Mouse (Mus musculus): ENCODE data around the gene Clca4a.
A peak's percentile ranks its signal among the peaks of the same experiment; 100 is the strongest.
"Not testable (repeated sequence)": the region's sequence is repeated elsewhere in the genome, so short reads cannot be mapped to it uniquely, and the experiment has no call there.

The Clca4a gene

GRCm38 (mm10) chr3:144974945-144975344 is at the start of gene Clca4a:
Gene Clca4a, minus strand, starts transcription at chr3:144975045.
- no peak for DNase-seq (ENCODE audit: low read depth)

- DNase-seq (ENCODE audit: low read depth) = no peak
Measured at GRCm38 (mm10) chr3:145017807-145018206, 43.0 kb upstream of the Clca4a start.

- DNase-seq (ENCODE audit: low read depth) = peak; percentile 36
Measured at GRCm38 (mm10) chr3:145004422-145004821, 29.6 kb upstream of the Clca4a start.

- no peak for DNase-seq (ENCODE audit: low read depth)
Measured at GRCm38 (mm10) chr3:145000912-145001311, 26.1 kb upstream of the Clca4a start.

GRCm38 (mm10) chr3:144993055-144993454 is 18.2 kb upstream of the Clca4a start:
- DNase-seq (ENCODE audit: low read depth) = no peak

- no peak for DNase-seq (ENCODE audit: low read depth)
Measured at GRCm38 (mm10) chr3:144992618-144993017, 17.8 kb upstream of the Clca4a start.

- no peak for DNase-seq (ENCODE audit: low read depth)
Measured at GRCm38 (mm10) chr3:144985890-144986289, 11.0 kb upstream of the Clca4a start.

DNA sequence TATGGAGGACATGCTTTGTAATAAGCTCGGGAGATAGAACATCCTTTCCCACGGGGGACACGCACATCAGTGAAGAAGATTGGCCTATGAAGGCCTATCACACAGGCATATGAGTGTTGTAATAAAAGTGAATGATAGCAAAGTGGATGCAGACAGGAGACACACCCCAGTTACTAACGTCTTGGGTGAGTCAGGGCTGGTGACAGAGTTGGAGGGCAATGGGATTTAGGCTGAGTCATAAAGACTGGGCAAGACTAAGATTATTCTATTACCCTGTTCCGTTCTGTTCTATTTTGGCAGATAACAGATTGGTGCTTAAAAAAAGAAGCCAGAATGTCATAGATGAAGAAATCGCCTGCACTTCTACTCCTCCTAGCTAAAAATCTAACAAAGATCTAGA is 5.7 kb upstream of the Clca4a start:
- no peak for DNase-seq (ENCODE audit: low read depth)

DNA sequence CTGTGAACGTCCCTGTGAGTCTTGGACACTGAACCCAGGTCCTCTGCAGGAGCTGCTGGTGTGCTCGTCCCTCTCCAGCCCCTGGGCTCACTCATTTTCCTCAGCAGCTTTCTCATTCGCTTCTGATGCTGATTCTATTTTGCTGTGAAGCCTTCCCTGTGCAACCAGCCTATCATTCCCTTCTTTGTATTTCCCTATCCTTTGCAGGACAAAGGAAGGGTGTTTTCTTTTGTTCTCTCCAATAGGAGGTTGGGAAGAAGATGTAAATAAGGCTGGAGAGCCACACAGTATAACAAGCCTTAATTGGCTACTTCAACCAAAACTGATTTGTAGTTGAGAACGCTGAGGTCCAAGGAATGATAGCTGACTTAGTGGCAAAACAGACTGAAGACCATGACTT is 2.8 kb upstream of the Clca4a start:
- no peak for DNase-seq (ENCODE audit: low read depth)

GRCm38 (mm10) chr3:144976091-144976490 is 1.2 kb upstream of the Clca4a start:
- DNase-seq (ENCODE audit: low read depth) = no peak

- DNase-seq (ENCODE audit: low read depth) = no peak
Measured at GRCm38 (mm10) chr3:144971553-144972270, 3.1 kb downstream of the Clca4a start.

DNA sequence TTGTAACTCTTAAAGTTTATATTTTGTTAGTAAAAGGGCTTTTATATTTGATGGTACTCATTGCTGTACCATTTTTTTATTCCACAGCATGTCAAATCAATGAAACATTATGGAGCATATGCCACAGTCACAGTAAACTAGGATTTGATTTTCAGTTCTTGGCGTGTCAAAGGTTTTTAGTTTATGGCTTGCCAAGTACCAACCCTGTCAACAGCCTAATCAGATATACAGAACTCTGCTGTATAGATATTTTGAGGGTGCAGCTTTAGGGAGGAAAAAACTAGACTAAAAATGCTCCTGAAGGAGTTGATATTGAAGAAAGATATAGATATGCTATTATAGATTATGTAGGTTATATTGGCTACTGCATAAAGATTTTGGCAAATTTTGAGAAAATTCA is 5.1 kb downstream of the Clca4a start:
- no peak for DNase-seq (ENCODE audit: low read depth)

DNA sequence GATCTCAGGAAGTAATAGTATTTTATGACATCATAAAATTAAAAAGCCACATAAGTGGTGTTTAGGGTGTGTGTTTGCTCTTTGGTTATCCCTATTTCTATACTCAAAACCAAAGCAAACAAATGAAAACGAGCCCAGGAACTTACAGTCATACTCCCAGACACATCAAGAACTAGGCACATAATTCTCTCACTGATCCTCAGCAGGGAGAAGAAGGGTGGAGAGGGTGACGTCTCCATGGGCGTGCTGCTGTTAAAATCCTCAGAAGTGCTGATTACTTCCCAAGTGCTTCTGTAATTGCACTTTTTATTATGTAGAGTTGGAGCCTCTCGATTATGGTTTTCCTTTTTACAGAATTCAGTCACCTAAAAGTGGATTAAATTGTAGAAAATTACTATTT is 8.8 kb downstream of the Clca4a start:
- no peak for DNase-seq (ENCODE audit: low read depth)

- DNase-seq (ENCODE audit: low read depth) = no peak
Measured at GRCm38 (mm10) chr3:144950829-144951228, 24.0 kb downstream of the Clca4a start.

DNA sequence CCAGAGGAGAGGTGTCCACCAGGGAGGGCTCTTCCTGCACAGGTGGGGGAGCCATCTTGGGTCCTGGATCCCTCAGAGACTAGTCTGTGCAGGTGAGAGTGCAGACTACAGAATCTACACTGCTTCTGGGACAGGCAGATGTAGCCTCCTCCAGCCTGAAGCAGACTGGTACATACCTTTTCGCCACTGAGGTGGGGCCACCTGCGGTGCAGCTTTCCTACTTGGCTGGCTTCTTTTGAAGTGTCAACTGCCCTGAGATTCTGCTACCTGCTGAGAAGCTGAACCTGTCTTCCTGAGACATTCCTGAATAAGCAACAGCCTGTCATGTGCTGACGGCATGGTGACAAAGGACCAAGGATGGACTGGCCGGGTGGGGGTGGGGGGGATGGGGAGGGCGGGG is 27.5 kb downstream of the Clca4a start:
- not testable (repeated sequence) for DNase-seq (ENCODE audit: low read depth)

DNA sequence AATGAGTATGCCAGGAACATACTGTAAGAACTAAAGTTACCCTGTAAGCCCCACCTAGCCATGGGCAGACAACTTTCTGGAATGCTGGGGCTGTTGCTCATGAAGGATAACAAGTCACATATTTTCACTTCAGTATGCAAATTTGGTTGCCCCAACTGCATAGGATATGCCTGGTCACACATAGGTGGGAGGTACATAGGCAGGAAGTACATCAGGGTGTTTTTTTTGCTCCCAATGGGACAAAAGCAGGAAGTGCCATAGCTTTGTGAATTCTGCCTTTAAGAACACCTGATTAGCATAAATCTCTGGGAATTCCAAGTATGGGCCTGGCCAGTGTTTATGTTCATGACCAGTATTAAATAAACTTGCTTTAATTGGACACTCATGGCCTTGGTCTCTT is 41.2 kb downstream of the Clca4a start:
- not testable (repeated sequence) for DNase-seq (ENCODE audit: low read depth)

DNA sequence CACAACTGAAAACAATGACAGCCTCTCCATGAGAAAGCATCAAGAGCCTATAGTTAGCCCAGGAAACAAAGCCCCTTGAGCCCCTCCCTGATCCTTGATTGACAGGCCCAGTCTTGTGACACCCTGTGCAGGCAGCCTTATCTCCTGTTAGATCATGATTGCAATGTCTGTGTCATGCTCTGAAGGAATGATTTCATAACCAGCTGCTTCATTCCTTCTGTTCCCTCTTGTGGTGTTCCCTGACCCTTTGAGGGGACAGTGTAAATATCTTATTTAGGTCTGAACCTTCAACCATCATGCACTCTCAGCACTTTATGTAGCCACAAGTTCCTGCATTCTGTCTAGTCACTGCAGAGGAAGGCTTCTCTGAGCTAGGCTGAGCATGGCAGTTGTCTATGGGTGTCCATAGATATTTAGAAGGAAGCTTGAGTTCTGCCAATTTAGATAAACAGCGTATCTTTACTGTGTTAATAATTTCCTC is 41.8 kb downstream of the Clca4a start:
- peak; percentile 40 for DNase-seq (ENCODE audit: low read depth)

DNA sequence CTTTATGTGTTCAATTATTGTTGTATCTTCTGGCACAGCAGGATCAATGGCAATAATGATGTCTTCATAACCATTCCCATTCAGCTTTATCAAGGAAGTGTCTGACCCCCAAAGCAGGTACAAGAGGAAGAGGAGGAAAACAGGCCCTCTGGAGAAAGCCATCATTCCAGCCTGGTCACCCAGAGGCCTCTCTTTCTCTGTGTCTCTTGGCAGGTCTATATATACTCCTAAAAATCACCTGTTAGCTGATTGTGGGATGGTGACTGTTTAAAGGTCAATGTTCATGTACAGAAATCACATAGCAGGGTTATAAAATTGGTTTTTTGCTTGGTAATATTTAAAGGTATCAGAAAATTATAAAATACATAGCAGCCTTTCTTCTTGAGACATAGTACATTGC is 42.5 kb downstream of the Clca4a start, which contains the start of gene Clca4b:
Gene Clca4b, minus strand, starts transcription at position 195 of the 400 bp plus-strand sequence.
- DNase-seq (ENCODE audit: low read depth) = no peak

- no peak for DNase-seq (ENCODE audit: low read depth)
Measured at GRCm38 (mm10) chr3:144914014-144914413, 60.8 kb downstream of the Clca4a start.
